Mouse (Mus musculus) mouse trophoblast stem cell (cell line): ENCODE data around the gene Tcirg1.

Source experiments
- in situ Hi-C, 2 experiments: fragments of 300-500 bp; cut with MseI, MboI; formaldehyde crosslinking; loops; 2 replicates in 1 of 2; 3 replicates in 1 of 2; pipeline ENCODE4 v1.15.1; 2025

Tcirg1 gene

DNA sequence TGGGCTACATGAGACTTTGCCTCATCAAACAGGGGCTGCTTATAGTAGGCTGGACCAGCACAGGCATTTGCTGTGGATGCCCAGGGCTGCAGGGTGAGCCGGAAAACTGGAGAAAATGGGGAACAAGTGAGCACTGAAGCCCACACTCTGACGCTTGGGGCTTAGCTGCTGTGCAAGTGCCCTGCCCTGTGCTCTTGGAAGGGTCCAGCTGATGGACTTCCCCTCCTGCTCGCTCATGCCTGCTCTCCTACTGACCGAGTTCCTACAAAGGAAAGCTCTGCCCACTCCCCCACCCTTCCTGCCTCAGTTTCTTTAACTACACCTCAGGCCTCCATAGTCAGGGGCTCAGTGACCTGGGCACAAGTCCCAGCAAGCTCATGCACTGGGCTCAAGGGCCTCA is 21.1 kb upstream of the Tcirg1 start:
- in situ Hi-C loops, result no loop called here

GRCm38 (mm10) chr19:3926685-3927084 is 19.8 kb upstream of the Tcirg1 start:
- in situ Hi-C loops, result no loop called here

- in situ Hi-C loops, result no loop called here
These were observed 19.3 kb upstream of the Tcirg1 start for GRCm38 (mm10) chr19:3926279-3926678.

GRCm38 (mm10) chr19:3925859-3926258 is 18.9 kb upstream of the Tcirg1 start:
- in situ Hi-C loops, result no loop called here

GRCm38 (mm10) chr19:3924868-3925267 is 17.9 kb upstream of the Tcirg1 start:
- in situ Hi-C loops, result no loop called here

DNA sequence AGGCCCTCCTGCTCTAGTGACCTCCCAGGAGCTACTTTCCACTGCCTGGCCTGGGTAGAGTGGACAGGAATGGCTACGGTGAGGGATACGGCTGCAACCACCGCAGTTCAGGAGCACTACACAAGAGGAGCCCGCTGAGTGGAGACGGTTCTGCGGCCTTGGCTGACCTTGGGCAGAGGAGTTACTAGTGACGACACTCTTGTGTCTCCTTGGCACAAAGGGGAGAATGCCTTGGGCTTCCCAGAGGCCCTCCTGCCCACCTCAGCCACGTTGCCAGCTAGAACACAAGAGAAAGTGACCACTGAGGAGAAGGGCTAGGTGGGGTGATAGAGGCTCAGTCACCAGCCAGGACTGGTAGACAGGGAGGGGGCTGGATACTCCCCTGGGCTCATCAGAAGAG is 17.3 kb upstream of the Tcirg1 start:
- in situ Hi-C loops, result no loop called here

DNA sequence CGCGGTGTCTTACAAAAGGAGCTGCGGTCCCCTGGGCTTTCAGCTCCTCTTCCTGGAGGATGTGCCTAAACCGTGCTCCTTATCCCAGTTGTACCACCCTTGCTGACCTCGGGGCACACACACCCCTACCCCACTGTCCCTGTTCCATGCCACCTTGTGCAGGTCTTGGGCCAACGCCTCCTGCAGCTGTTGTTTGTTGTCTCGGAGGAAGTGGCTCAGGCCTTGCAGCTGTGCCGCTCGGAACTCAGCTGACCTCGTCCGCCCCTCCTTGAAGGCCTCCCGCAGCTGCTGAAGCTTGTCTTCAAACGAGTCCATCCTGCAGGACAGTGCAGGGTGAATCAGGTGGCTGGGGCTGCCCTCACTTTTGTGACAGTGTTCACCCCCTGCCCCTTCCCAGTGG is 16.7 kb upstream of the Tcirg1 start:
- in situ Hi-C loops, result no loop called here

DNA sequence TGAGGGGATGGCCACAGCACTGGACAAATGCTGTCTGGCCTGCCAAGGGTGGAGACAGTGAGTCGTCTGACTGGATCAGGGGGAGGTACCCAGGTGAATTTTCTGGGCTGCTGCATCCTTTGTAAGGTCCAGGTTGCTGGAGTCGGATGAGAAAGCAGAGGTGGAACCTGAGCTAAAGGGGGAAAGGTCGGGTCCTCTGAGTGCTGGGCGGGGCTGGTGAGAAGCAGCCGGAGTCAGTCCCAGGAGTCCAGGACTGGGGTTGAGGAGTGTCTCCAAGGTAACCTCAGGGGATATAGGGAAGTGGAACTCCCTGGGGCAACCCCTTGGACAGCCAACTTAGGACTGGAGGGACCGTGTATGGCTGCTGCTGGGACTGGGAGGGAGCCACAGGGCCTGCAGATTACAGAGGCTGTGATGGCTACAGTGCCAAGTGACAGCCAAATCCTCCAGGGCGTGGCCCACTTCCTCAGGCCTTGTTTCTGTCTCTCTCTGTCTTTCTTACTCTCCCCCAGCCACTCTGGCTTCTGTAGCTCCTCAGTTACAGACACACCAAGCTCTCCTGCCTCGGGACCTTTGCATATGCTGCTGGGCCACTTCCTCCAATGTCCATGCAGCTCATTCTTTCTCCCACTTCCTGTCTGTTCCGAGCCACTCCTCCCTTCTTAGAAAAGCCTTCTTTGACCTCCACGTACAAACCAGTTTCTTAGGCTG is 15.9 kb upstream of the Tcirg1 start:
- in situ Hi-C loops, result no loop called here

DNA sequence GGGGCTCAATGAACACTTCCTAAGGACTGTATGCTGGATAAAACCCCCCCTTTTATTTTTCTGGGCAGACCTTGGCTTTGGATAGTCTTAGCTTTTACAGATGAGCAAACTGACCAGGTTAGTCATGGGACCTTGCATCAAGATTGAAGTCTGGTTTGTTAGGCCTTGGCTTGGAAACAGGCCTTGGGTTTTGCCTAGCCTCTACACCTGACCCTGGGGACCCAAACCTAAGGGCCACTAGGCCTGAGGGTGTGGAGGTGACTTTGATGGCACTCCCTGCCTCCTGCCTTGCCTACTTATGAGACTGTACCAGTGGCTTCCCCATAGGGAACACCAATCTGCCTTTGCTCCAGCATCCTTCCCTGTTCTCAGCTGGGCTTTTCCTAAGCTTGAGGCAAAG is 13.0 kb upstream of the Tcirg1 start:
- in situ Hi-C loops, result no loop called here

GRCm38 (mm10) chr19:3916727-3917126 is 9.8 kb upstream of the Tcirg1 start:
- in situ Hi-C loops, result no loop called here

DNA sequence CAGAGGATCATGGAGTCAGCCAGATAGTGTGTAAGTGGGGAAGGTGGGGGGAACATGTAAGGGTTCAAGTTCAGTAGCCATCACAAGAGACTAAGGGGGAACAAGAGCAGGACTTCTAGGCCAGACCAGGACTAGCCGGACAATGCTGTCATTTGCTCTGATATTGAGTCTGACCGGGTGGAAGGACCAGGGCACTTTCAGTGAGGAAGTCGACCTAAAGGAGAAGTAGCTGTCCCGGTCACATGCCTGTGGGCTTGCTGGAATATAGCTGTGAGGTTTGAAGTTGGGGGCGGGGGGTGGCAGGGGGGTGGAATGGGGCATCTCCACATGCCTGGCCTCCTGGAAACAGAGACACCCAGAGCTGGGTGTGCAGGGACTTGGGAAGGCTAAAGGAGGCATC is 7.6 kb upstream of the Tcirg1 start:
- in situ Hi-C loops, result no loop called here

GRCm38 (mm10) chr19:3913692-3914091 is 6.8 kb upstream of the Tcirg1 start:
- in situ Hi-C loops, result no loop called here

GRCm38 (mm10) chr19:3912337-3913204 is 5.6 kb upstream of the Tcirg1 start, which contains the start of gene Ndufs8:
Gene Ndufs8 (minus strand): TSS chr19:3912774.
- in situ Hi-C loops, result no loop called here

GRCm38 (mm10) chr19:3910206-3910605 is 3.3 kb upstream of the Tcirg1 start:
- in situ Hi-C loops, result no loop called here

DNA sequence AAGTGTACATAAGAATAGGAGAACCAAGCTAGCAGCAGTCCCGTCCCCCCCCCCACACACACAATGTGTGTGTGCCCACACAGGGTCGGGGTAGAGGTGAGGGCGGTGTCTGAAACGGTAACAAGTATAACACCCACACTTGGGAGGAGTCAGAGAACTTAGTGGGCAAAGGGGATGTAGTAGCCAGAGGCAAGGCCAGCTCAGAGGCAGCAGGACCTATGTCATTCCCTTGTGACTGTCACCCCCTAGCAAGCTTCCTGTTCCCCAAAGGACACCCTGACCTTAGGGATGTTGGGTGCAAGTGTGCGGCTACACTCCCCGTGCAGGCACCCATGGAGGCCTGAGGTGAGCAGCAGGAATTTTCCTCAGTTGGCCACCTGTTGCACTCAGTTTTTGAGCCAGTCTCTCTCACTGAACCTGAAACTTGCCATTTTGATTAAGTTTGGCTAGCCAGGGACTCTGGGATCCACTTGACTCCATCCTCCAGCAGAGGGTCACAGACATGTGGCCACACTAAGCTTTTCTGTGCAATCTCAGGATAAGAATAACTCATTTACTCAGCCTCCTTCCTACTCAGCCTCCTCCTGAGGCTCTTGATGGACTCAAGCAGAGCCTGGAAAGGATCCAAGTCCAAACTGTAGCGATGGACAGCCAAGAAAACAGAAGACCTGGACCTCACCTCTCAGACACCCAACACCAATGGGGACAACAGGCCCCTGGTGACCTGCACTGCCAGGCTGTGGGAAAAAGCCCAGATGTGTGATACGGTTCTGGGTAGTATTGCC is 1.1 kb upstream of the Tcirg1 start:
- in situ Hi-C loops, result no loop called here

DNA sequence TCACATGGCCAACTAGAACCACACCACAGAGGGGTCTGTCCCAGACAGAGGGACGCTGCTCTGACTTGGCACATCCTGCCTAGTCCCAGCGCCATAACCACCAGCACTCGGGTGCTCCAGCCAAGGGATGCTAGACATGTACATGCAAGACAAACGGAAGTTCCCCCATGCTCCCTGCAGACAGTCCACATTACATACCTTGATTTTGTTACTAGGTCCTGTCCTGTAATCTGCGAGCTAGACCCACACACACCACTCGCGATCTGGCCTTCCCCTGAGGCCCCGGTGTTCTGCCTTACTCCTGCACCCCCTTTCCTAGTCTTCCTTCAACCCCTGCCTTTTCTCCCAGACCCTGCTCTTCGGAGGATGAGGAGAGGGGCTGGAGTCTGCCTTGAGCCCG is 607 bp downstream of the Tcirg1 start:
- in situ Hi-C loops, result no loop called here

DNA sequence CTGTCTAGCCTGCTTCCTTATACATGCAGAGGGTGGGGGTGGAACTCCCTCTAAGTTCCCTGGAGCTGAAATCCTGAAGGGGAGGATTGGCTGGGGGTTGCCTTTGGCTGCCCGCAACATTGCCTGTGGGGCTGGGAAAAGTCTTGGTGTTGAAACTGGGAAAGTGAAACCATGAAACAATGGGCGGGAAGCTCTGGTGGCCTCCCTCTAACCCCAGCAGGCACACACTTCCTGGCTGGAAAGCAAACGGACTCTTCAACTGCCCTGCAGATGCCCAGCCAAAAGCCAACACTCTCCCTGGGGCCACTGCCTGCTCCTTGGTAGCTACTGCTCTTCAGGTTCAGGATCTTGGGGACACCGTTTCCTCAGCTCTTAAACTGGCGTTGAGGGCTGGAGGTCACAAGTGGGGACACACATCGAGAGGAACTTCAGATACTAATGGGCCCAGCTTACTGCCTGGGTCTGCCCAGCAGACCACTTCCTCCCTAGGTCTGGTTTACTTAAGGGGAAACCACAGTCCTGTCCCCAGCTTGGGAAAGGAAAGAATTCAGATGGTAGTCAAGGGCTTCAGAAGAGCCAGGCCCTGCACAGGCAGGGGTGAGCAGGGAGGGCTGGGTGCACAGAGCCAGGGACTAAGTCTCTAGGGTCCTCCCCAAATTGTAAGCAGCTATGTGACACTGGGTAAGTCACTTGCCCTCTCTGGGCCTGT is 1.5 kb downstream of the Tcirg1 start:
- in situ Hi-C loops, result no loop called here

DNA sequence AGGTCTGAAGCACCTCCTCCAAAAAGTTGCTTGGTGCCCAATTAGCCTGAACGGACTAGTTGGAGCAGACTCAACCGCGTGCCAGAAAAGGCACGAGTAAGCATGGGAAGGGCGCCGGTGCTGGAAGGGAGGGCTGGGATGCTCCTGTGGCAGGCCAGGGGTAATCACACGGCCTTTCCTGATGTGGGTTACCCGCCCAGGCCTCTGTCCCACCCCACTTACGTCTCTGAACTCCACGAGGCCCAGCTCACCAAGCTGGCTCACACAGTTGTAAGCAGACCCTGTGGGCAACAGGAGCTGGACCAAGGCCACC is 2.6 kb downstream of the Tcirg1 start:
- in situ Hi-C loops, result no loop called here

DNA sequence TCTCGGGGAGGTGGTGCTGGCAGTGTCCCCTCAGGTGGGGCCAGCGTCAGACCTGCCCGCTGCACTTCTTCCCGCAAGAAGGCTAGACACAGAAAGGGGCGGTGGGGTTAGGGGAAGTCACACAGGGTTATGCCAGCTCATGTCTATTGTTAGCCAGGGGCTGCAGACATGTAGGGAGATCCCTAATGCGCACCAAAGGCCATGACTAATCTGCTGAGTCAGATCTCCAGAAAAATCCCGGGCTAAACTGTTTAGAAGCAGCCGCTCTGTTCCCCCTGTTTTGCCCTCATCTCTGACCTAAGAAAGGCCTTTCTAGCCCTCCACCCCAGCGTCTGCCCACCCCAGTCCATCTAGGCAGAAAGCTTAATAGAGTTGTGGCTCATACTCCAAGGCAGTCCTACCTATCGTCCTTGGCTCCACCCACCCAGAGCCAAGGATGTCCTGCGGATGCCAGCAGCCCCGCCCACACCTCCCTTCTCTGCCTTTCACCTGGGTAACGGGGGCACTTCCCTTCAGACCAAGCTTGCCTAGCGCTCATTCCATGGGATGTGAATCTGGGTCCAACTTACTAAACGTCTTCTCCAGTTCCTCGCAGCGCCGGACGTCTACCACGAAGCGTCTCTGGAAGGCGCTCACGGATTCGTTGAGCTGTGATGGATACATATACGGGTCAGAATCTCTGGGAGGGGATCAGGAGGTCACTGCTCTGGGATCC is 3.1 kb downstream of the Tcirg1 start:
- in situ Hi-C loops, result no loop called here

DNA sequence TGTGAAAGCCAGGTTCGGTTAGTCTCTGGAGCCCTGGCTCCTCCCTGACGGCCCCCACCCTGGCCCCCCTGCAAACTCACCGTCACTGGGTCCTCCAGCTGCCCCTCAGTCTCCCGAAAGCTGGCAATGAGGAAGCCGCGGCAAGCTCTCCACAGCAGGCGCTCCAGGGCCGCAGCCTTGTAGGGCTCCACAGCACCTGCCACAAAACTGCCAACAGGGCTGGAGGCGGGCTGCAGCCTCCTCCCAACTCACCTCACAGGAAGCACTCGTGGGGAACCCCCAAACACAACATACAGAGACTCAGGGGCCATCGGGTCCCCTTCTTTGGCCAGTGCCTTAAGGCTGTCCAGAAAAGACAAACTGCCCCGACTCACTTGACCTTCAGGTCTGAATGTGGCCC is 4.0 kb downstream of the Tcirg1 start:
- in situ Hi-C loops, result no loop called here

- in situ Hi-C loops, result no loop called here
These were observed 7.3 kb downstream of the Tcirg1 start for GRCm38 (mm10) chr19:3899618-3900017.
